Mouse (Mus musculus): Measurements from ENCODE around the gene Odf3.
A peak's percentile ranks its signal among the peaks of the same experiment; 100 is the strongest.

The Odf3 gene

GRCm38 (mm10) chr7:140847755-140848580, at the start of gene Odf3:
TSS of gene Odf3 (plus strand) at chr7:140847805.
- DNase-seq (ENCODE audit: low read depth): no peak

- no peak for DNase-seq (ENCODE audit: low read depth)
Measured at GRCm38 (mm10) chr7:140798212-140798611, 49.4 kb upstream of the Odf3 start.

- DNase-seq (ENCODE audit: low read depth): no peak
Measured at GRCm38 (mm10) chr7:140802629-140803028, 45.0 kb upstream of the Odf3 start.

- peak; percentile 75 for DNase-seq (ENCODE audit: low read depth)
Measured at GRCm38 (mm10) chr7:140805704-140806103, 41.9 kb upstream of the Odf3 start.

GRCm38 (mm10) chr7:140810496-140810895, 37.1 kb upstream of the Odf3 start:
- DNase-seq (ENCODE audit: low read depth): peak; percentile 51

GRCm38 (mm10) chr7:140811714-140812113, 35.9 kb upstream of the Odf3 start:
- no peak for DNase-seq (ENCODE audit: low read depth)

GRCm38 (mm10) chr7:140812850-140813249, 34.8 kb upstream of the Odf3 start:
- DNase-seq (ENCODE audit: low read depth): no peak

GRCm38 (mm10) chr7:140820173-140820572, 27.4 kb upstream of the Odf3 start:
- DNase-seq (ENCODE audit: low read depth): no peak

GRCm38 (mm10) chr7:140821305-140821652, 26.3 kb upstream of the Odf3 start:
- no peak for DNase-seq (ENCODE audit: low read depth)

GRCm38 (mm10) chr7:140821653-140822329, 25.8 kb upstream of the Odf3 start, which contains the start of gene Zfp941:
TSS of gene Zfp941 (minus strand) at chr7:140822178.
- DNase-seq (ENCODE audit: low read depth): no peak

GRCm38 (mm10) chr7:140822731-140823130, 24.9 kb upstream of the Odf3 start:
- no peak for DNase-seq (ENCODE audit: low read depth)

GRCm38 (mm10) chr7:140828171-140828881, 19.3 kb upstream of the Odf3 start:
- DNase-seq (ENCODE audit: low read depth): peak; percentile 68

GRCm38 (mm10) chr7:140831447-140831846, 16.2 kb upstream of the Odf3 start:
- DNase-seq (ENCODE audit: low read depth): peak; percentile 65

- no peak for DNase-seq (ENCODE audit: low read depth)
Measured at GRCm38 (mm10) chr7:140833341-140833740, 14.3 kb upstream of the Odf3 start.

- no peak for DNase-seq (ENCODE audit: low read depth)
Measured at GRCm38 (mm10) chr7:140834968-140835757, 12.4 kb upstream of the Odf3 start, which contains the start of gene Urah. TSS of gene Urah (plus strand) at chr7:140835018.

- DNase-seq (ENCODE audit: low read depth): no peak
Measured at GRCm38 (mm10) chr7:140835758-140836087, 11.9 kb upstream of the Odf3 start.

GRCm38 (mm10) chr7:140836243-140837115, 11.1 kb upstream of the Odf3 start:
- no peak for DNase-seq (ENCODE audit: low read depth)

- DNase-seq (ENCODE audit: low read depth): no peak
Measured at GRCm38 (mm10) chr7:140839556-140839955, 8.0 kb upstream of the Odf3 start.

GRCm38 (mm10) chr7:140840750-140841735, 6.6 kb upstream of the Odf3 start:
- DNase-seq (ENCODE audit: low read depth): peak; percentile 35

- DNase-seq (ENCODE audit: low read depth): no peak
Measured at GRCm38 (mm10) chr7:140843806-140844205, 3.8 kb upstream of the Odf3 start.

Measured in 416B (cell line).